Mouse (Mus musculus) liver, postnatal 0 days (tissue): ENCODE results near the gene Cep128.

Experiments used
- CTCF ChIP-seq: sonication (generic); IDR thresholded peaks from 2 replicates; pipeline ENCODE4 v1.5.1; 2016; ENCODE audit warnings: antibody characterized with exemption, low read depth
- EP300 ChIP-seq: IDR thresholded peaks from 2 replicates; pipeline ENCODE4 v1.6.1; 2016; ENCODE audit warnings: antibody characterized with exemption, low read depth, mild to moderate bottlenecking

DNA sequence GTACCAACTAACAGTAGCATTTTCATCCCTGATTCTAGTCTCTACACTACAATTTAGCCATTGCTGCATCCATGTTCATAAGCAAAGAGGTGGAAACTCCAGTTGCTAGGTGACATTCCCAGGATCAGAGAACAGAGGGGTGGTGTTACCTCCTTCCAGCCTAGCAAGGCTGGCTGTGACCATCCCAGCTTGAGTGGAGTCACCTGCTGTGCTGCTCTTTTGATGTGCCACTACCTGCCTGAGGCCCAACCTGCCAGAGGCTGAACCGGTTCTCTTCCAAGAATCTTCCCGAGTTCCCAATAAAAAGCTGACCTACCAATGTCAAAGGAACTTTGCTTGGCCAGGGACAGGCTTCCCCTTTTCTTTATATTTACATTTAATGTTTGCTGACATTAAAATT lies 408.8 kb downstream of the Cep128 start:
- TF ChIP-seq CTCF (no peak), EP300 (no peak)
